Mouse (Mus musculus) heart, adult 2 months (tissue): Measurements from ENCODE around the gene Btn1a1. TPM values are rescaled to one million over a fixed set of nuclear protein-coding genes. Genes with fewer than 3 reads are reported as not detected.
A peak's percentile ranks its signal among the peaks of the same experiment; 100 is the strongest.

ENCODE experiments used
- DNase-seq, 2 experiments: peaks; one replicate each; pipeline ENCODE4 v3.0.0; 2021
- H3K27ac ChIP-seq: fragments of 200-600 bp; 2 replicates; pipeline ENCODE4 v1.8.1; 2022
- H3K27me3 ChIP-seq: fragments of 200-500 bp; 2 replicates; pipeline ENCODE4 v1.6.1; 2012; ENCODE audit warnings: mild to moderate bottlenecking, low read length, inconsistent platforms, mixed read lengths; ENCODE audit not compliant: control insufficient read depth, insufficient read depth
- H3K36me3 ChIP-seq: fragments of 200-500 bp; 2 replicates; pipeline ENCODE4 v1.6.1; 2012; ENCODE audit warnings: low read length, inconsistent platforms; ENCODE audit not compliant: control insufficient read depth, insufficient read depth
- H3K4me1 ChIP-seq: fragments of 200-500 bp; 2 replicates; pipeline ENCODE4 v1.6.1; 2011; ENCODE audit warnings: low read length; ENCODE audit not compliant: control insufficient read depth, insufficient read depth
- H3K4me3 ChIP-seq: fragments of 200-600 bp; 2 replicates; pipeline ENCODE4 v1.8.1; 2022
- H3K79me2 ChIP-seq: fragments of 200-500 bp; replicated peaks from 2 replicates; pipeline ENCODE4 v1.6.1; 2012; ENCODE audit warnings: mild to moderate bottlenecking, inconsistent platforms, low read length, moderate library complexity, mixed read lengths; ENCODE audit not compliant: control insufficient read depth, insufficient read depth
- H3K9ac ChIP-seq: fragments of 200-500 bp; 2 replicates; pipeline ENCODE4 v1.6.1; 2012; ENCODE audit warnings: low read depth, mild to moderate bottlenecking, control low read depth, inconsistent platforms, low read length, mixed read lengths
- CTCF ChIP-seq: fragments of 200-600 bp; IDR thresholded peaks from 2 replicates; pipeline ENCODE4 v1.8.1; 2022; ENCODE audit warnings: antibody characterized with exemption, mild to moderate bottlenecking, moderate library complexity
- EP300 ChIP-seq: fragments of 200-500 bp; IDR thresholded peaks from 2 replicates; pipeline ENCODE4 v1.6.1; 2011; ENCODE audit warnings: low read depth, low read length, control low read depth; ENCODE audit not compliant: insufficient read depth
- POLR2A ChIP-seq: fragments of 200-500 bp; IDR thresholded peaks from 2 replicates; pipeline ENCODE4 v1.6.1; 2011; ENCODE audit warnings: mild to moderate bottlenecking, low read depth, low read length, control low read depth; ENCODE audit not compliant: insufficient read depth
- WGBS: fragments of 180-500 bp; shearing (Covaris S2); methylation state at CpG from one replicate; pipeline ENCODE4 v1.1.7; 2018; 5-methylcytosine and 5-hydroxymethylcytosine counted together
- intact Hi-C: fragments of 180-260 bp; cut with DNase I; formaldehyde crosslinking; loops from one replicate; pipeline ENCODE4 v1.15.1; 2025
- polyA plus RNA-seq: library from polyadenylated mRNA; depleted of rRNA; stranded (reverse); fragments of >200 nt; gene quantifications from 2 replicates; pipeline ENCODE4 v1.2.3, GENCODE M21; 2012
- total RNA-seq, 2 experiments: library from RNA; stranded (reverse); gene quantifications; 2 replicates each; pipeline ENCODE4 v1.2.3; 2021

Btn1a1 gene
- total and polyA plus RNA-seq, 3 experiments, result not detected

GRCm38 (mm10) chr13:23448758-23449157 lies 16.9 kb downstream of the Btn1a1 start:
- Histone ChIP-seq H3K27ac (no peak overlapping the region), H3K27me3 (no peaks in the 10 kb centered on the region), H3K4me1 (no peaks in the 10 kb centered on the region; the same call in none of the 2 replicates), H3K36me3 (no peaks in the 10 kb centered on the region; the same call in 1 of the 2 replicates), H3K9ac (no peak overlapping the region), H3K79me2 (no peaks in the 10 kb centered on the region), H3K4me3 (peak overlapping the region; percentile 56)
- TF ChIP-seq POLR2A, result no peak
- no peak for TF ChIP-seq CTCF
- TF ChIP-seq EP300, result no peak
- intact Hi-C loops, result loop anchor here (10.0 kb wide), 1 partner anchor 1594 kb away; no protein-coding TSS in a partner anchor
- no peak for DNase-seq
- WGBS, result 76% methylated on average over 3 of the region's 3 CpGs

DNA sequence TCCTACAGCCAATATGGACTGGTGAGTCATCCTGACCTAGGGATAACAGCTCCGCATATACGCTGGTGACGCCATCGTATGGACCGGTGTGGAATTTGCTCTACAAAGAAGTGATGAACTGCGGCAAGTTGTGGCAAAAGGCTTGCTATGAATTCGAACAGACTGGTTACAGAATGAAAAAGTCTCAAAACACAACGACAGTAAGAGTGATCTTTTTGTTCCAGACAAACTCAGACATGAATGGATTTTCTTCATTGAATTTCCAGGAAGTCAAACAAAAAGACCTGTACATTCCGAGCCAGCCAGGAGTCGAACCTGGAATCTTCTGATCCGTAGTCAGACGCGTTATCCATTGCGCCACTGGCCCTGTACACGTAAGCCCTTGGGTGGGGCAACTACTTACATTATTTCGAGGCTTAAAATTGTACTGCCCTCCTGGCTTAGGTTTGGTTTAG lies 19.2 kb downstream of the Btn1a1 start:
- peak; percentile 84 to 90 for DNase-seq
- Histone ChIP-seq H3K27ac (peak overlapping the region; percentile 49), H3K79me2 (no peaks in the 10 kb centered on the region), H3K4me1 (no peaks in the 10 kb centered on the region; the same call in none of the 2 replicates), H3K4me3 (peak overlapping the region; percentile 90), H3K27me3 (no peaks in the 10 kb centered on the region), H3K9ac (peak overlapping the region; percentile 38; the same call in 1 of the 2 replicates), H3K36me3 (no peaks in the 10 kb centered on the region; the same call in 1 of the 2 replicates)
- intact Hi-C loops, result loop anchor here (10.0 kb wide), 1 partner anchor 1592 kb away; no protein-coding TSS in a partner anchor
- no peak for TF ChIP-seq POLR2A
- no peak for TF ChIP-seq CTCF
- peak; percentile 85 for TF ChIP-seq EP300
- under 1% methylated on average over 16 of the region's 16 CpGs for WGBS

- Histone ChIP-seq H3K79me2 (no peaks in the 10 kb centered on the region), H3K4me3 (peak overlapping the region; percentile 90), H3K27ac (peak overlapping the region; percentile 90), H3K9ac (peak overlapping the region; percentile 93), H3K4me1 (no peaks in the 10 kb centered on the region; the same call in 1 of the 2 replicates), H3K36me3 (no peaks in the 10 kb centered on the region; the same call in 1 of the 2 replicates), H3K27me3 (no peaks in the 10 kb centered on the region)
- TF ChIP-seq EP300, result peak; percentile 59; the same call in 1 of the 2 replicates
- no peak for TF ChIP-seq CTCF
- TF ChIP-seq POLR2A, result peak; percentile 60; the same call in 1 of the 2 replicates
- DNase-seq, result peak; percentile 89 to 93
- intact Hi-C loops, result loop anchor here (10.0 kb wide), 1 partner anchor 1591 kb away; no protein-coding TSS in a partner anchor
- WGBS, result under 1% methylated on average over 55 of the region's 55 CpGs
These were observed 20.0 kb downstream of the Btn1a1 start for GRCm38 (mm10) chr13:23445561-23446320.

GRCm38 (mm10) chr13:23445156-23445555 lies 20.5 kb downstream of the Btn1a1 start:
- no peak for TF ChIP-seq CTCF
- no peak for TF ChIP-seq EP300
- Histone ChIP-seq H3K4me1 (no peaks in the 10 kb centered on the region; the same call in 1 of the 2 replicates), H3K36me3 (no peaks in the 10 kb centered on the region; the same call in 1 of the 2 replicates), H3K79me2 (no peaks in the 10 kb centered on the region), H3K27me3 (no peaks in the 10 kb centered on the region), H3K27ac (peak overlapping the region; percentile 90), H3K4me3 (peak overlapping the region; percentile 90), H3K9ac (peak overlapping the region; percentile 93)
- WGBS, result 6% methylated on average over 10 of the region's 10 CpGs
- DNase-seq, result no peak
- intact Hi-C loops, result loop anchor here (10.0 kb wide), 1 partner anchor 1590 kb away; no protein-coding TSS in a partner anchor

DNA sequence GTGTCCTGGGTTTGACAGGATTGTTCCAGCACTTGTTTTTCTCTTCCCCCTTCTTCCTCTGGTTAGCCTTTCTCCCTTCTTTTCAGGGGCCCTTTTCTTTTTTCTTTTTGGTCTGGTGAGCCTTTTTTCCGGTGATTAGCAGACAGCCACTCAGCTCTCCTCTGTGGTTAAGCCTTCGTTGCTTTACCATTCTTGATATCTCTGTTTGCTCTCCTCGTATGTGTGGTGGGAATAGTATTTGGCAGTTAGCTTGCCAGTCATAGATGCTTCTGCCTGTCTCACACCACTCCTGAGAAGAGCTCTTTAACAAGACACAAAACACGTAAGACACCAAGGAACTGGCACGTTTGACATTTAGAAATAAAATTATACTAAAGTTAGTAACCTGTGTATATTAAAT lies 21.2 kb downstream of the Btn1a1 start:
- Histone ChIP-seq H3K27me3 (no peaks in the 10 kb centered on the region), H3K36me3 (no peaks in the 10 kb centered on the region; the same call in 1 of the 2 replicates), H3K79me2 (no peaks in the 10 kb centered on the region), H3K9ac (no peak overlapping the region; the same call in 1 of the 2 replicates), H3K4me1 (no peaks in the 10 kb centered on the region; the same call in 1 of the 2 replicates), H3K4me3 (no peak overlapping the region), H3K27ac (no peak overlapping the region)
- TF ChIP-seq EP300 (no peak), POLR2A (no peak), CTCF (no peak)
- intact Hi-C loops, result loop anchor here (10.0 kb wide), 1 partner anchor 1590 kb away; no protein-coding TSS in a partner anchor
- DNase-seq, result no peak
- WGBS, result 75% methylated on average over 5 of the region's 5 CpGs
